In genomic region chr12:111743981-111744423, GRCm38 (mm10) we compare ENCODE assay signal across 10 mouse cellular contexts. TPM values are rescaled to one million over a fixed set of nuclear protein-coding genes. Genes with fewer than 3 reads are reported as not detected.
A peak's percentile ranks its signal among the peaks of the same experiment; 100 is the strongest.
DNase-seq lines count a peak whose midpoint lies in the region; ATAC-seq and TF ChIP-seq lines count a peak whose summit lies in the region.
"Had no signal": no experiment of that assay in that cellular context is flagged by ENCODE, and none has a peak within 500 bp of the region (broad histone marks: within the 10 kb centered on the region; RNA-seq: fewer than 3 reads in every experiment).

No protein-coding gene starts in this region.

- ATAC-seq in kidney, embryonic 14.5 days (ENCODE audit: low FRiP score, low TSS enrichment): no peak
- ATAC-seq: Patski had no signal

- H3K9ac ChIP-seq in kidney, embryonic 14.5 days (ENCODE audit: low read depth, low read length): no peak overlapping the region

- peak overlapping the region; percentile 71 for H3K27ac ChIP-seq in kidney, embryonic 14.5 days (ENCODE audit: low read depth, low read length)
- H3K27ac ChIP-seq in bone marrow macrophage, adult 2 months (ENCODE audit: insufficient read depth, low read depth, low read length): peak overlapping the region; percentile 93

- no peak for TF ChIP-seq CTCF in bone marrow macrophage, adult 2 months (IDR thresholded peaks at IDR 0.05; ENCODE audit: low read depth, low read length)

- H3K36me3 ChIP-seq in kidney, embryonic 14.5 days (ENCODE audit: control insufficient read depth, insufficient read depth, low read length): no peaks in the 10 kb centered on the region; the same call in 1 of the 2 replicates

- H3K4me1 ChIP-seq in kidney, embryonic 14.5 days (ENCODE audit: control insufficient read depth, insufficient read depth, low read length): peaks cover 22% of the 10 kb centered on the region
- peaks cover 39% of the 10 kb centered on the region for H3K4me1 ChIP-seq in bone marrow macrophage, adult 2 months (ENCODE audit: control insufficient read depth, insufficient read depth, low read length)

- H3K4me2 ChIP-seq in kidney, embryonic 14.5 days (replicated peaks; ENCODE audit: low read depth, low read length): no peak overlapping the region; the same call in 1 of the 2 replicates

- H3K9me3 ChIP-seq in kidney, embryonic 14.5 days (ENCODE audit: control insufficient read depth, low read length): no peaks in the 10 kb centered on the region

- H3K4me3 ChIP-seq in kidney, embryonic 14.5 days (ENCODE audit: low read length): no peak overlapping the region
- H3K4me3 ChIP-seq in bone marrow macrophage, adult 2 months (ENCODE audit: insufficient read depth, low read length): no peak overlapping the region

- TF ChIP-seq POLR2A in bone marrow macrophage, adult 2 months (IDR thresholded peaks at IDR 0.05; ENCODE audit: borderline replicate concordance, low read depth, low read length): 0 out of 2 replicates have a peak, but pooled peaks have one; percentile 12

- WGBS in kidney, embryonic 14.5 days: 67% methylated on average over 11 of the region's 11 CpGs

- H3K27me3 ChIP-seq in kidney, embryonic 14.5 days (ENCODE audit: control insufficient read depth, insufficient read depth, low read length): no peaks in the 10 kb centered on the region
- H3K27me3 ChIP-seq: Patski had no signal

- no peak for DNase-seq in kidney, adult 8-10 months
- DNase-seq in B cell, adult 2 months: peak; percentile 79 to 84
- peak; percentile 41 to 54 for DNase-seq in monocyte, adult 2 months (ENCODE audit: low read depth in 1 of 2, low spot score in 2 of 2)
- no peak for DNase-seq in ovary, postnatal 36 days (ENCODE audit: low spot score)
- DNase-seq in left cerebral cortex, adult 18-20 months (ENCODE audit: low spot score in 2 of 2): no peak
- no peak for DNase-seq in urinary bladder, postnatal 36 days (ENCODE audit: low spot score in 2 of 2)
- DNase-seq: right cerebral cortex, postnatal 4 days had no signal

RNA-seq across cellular contexts. Expression of gene Klc1, which starts 14.6 kb away (rescaled TPM):
- polyA plus RNA-seq in kidney, embryonic 14.5 days (2014; fragmentation: Nextera tagmentation; extraction: Ambion mirVana): 76.4 and 91.6 TPM in 2 replicates
- polyA plus RNA-seq in bone marrow macrophage, adult 2 months (2012; ENCODE audit: insufficient read depth, insufficient read length, missing spikeins): 70.9 and 71.7 TPM in 2 replicates
- total RNA-seq in left cerebral cortex, adult 18-20 months (2021): 100 to 1,000 TPM; 794 to 814 TPM

RNA-seq across cellular contexts. Expression of gene Apopt1, which starts 30.9 kb away (rescaled TPM):
- polyA plus RNA-seq in kidney, embryonic 14.5 days (2014; fragmentation: Nextera tagmentation; extraction: Ambion mirVana): 63.1 and 63.4 TPM in 2 replicates
- polyA plus RNA-seq in bone marrow macrophage, adult 2 months (2012; ENCODE audit: insufficient read depth, insufficient read length, missing spikeins): 34.5 and 38.7 TPM in 2 replicates
- 10 to 100 TPM; 36.6 to 39.1 TPM for total RNA-seq in left cerebral cortex, adult 18-20 months (2021)

RNA-seq across cellular contexts. Expression of gene Bag5, which starts 30.9 kb away (rescaled TPM):
- polyA plus RNA-seq in kidney, embryonic 14.5 days (2014; fragmentation: Nextera tagmentation; extraction: Ambion mirVana): 45.2 and 49.7 TPM in 2 replicates
- polyA plus RNA-seq in bone marrow macrophage, adult 2 months (2012; ENCODE audit: insufficient read depth, insufficient read length, missing spikeins): 15.1 and 18.1 TPM in 2 replicates
- total RNA-seq in left cerebral cortex, adult 18-20 months (2021): 10 to 100 TPM; 61.7 to 62.1 TPM

Comparison
In these comparisons a context has a peak if more than half of its experiments do, and no peak if none do; other contexts are left out.
1. DNase-seq: peak in B cell, adult 2 months (2 of 2) and monocyte, adult 2 months (2 of 2); none in kidney, adult 8-10 months (0 of 2), ovary, postnatal 36 days (single experiment), left cerebral cortex, adult 18-20 months (0 of 2) and urinary bladder, postnatal 36 days (0 of 2).